Mouse (Mus musculus) heart, postnatal 14 days (tissue): ENCODE measurements around the gene Sppl2b. TPM values are rescaled to one million over a fixed set of nuclear protein-coding genes. Genes with fewer than 3 reads are reported as not detected.
A peak's percentile ranks its signal among the peaks of the same experiment; 100 is the strongest.
"Not testable (repeated sequence)": the region's sequence is repeated elsewhere in the genome, so short reads cannot be mapped to it uniquely, and the experiment has no call there.

ENCODE experiments used
- DNase-seq, 2 experiments: peaks; one replicate each; pipeline ENCODE4 v3.0.0; 2021 to 2022
- intact Hi-C: fragments of 180-260 bp; cut with DNase I; formaldehyde crosslinking; loops from one replicate; pipeline ENCODE4 v1.15.1; 2025
- total RNA-seq, 2 experiments: library from RNA; stranded (reverse); gene quantifications; 2 replicates each; pipeline ENCODE4 v1.2.3; 2021

Gene Sppl2b
- total RNA-seq, 2 experiments from 2014 or later: 26.6 to 28.5 TPM

- intact Hi-C loops: loop anchor here (2.0 to 5.0 kb wide), 2 partner anchors 56 to 175 kb away; no protein-coding TSS in a partner anchor
- DNase-seq: no peak
Observed at GRCm38 (mm10) chr10:80822528-80822927, 32.5 kb upstream of the Sppl2b start.

GRCm38 (mm10) chr10:80823316-80823715 lies 31.8 kb upstream of the Sppl2b start:
- intact Hi-C loops: loop anchor here (2.0 to 5.0 kb wide), 2 partner anchors 55 to 174 kb away; no protein-coding TSS in a partner anchor
- no peak for DNase-seq

GRCm38 (mm10) chr10:80823847-80824643 lies 31.0 kb upstream of the Sppl2b start:
- intact Hi-C loops: loop anchor here (2.0 to 5.0 kb wide), 2 partner anchors 55 to 173 kb away; no protein-coding TSS in a partner anchor

DNA sequence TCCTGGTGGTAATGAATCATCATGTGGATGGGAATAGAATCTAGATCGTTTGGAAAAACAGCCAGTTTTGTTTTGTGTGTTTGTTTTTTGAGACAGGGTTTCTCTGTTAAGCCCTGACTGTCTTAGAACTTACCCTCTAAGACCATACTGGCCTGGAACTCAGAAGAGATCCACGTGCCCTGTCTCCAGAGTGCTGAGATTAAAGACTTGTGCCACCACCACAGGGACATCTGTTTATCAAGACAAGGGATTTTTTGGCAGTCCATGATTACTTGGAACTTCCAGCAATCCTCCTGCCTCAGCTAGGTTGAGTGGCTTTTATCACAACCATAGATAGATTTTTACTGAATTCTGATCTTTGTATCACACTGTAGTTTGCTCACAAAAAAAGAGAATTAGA lies 30.2 kb upstream of the Sppl2b start:
- DNase-seq: no peak
- intact Hi-C loops: loop anchor here (5.0 kb wide), 1 partner anchor 172 kb away; no protein-coding TSS in a partner anchor

More at GRCm38 (mm10) chr10:80823847-80824643, 31.0 kb upstream of the Sppl2b start:
- no peak for DNase-seq

DNA sequence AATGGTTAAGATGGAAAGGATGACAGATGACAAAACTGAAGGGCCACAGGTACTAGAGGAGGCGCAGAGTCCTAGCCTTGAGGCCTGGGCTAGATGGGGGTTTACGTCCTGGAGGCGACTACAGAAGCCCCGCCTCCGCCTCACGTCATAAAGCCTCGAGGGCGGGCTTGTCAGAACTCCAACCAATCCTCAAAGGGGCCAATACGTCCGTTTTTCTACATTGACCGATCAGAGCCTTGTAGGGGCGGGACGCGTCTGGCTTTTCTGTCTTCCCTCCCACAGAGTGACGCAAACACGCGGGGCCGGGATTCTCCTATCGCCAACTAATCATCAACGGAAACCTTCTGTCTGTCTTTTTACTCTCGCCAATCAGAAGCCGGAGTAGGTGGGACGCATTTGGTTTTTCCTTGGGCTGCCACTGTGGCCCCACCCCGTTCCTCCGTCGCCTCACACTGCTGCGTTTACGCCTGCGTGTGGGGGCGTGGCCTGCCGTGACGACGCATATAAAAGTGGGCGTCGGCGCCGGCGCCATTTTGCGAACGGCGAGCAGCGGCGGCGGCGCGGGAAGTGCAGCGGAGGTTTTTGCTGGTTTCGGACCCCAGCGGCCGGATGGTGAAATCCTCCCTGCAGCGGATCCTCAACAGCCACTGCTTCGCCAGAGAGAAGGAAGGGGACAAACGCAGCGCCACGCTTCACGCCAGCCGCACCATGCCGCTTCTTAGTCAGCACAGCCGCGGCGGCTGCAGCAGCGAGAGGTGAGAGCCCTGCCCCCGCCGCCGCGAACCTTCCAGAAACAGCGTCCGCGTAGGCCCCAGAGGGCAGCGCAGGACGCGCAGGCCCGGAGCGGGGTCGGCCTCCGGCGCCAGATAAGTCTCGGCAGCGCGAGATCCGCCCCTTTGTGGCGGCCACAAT lies 28.7 kb upstream of the Sppl2b start, which contains the start of gene Oaz1:
Oaz1 (plus strand) TSS at position 506 of the 912 bp plus-strand sequence.
- peak; percentile 96 to 99 for DNase-seq
- intact Hi-C loops: no loop called here

DNA sequence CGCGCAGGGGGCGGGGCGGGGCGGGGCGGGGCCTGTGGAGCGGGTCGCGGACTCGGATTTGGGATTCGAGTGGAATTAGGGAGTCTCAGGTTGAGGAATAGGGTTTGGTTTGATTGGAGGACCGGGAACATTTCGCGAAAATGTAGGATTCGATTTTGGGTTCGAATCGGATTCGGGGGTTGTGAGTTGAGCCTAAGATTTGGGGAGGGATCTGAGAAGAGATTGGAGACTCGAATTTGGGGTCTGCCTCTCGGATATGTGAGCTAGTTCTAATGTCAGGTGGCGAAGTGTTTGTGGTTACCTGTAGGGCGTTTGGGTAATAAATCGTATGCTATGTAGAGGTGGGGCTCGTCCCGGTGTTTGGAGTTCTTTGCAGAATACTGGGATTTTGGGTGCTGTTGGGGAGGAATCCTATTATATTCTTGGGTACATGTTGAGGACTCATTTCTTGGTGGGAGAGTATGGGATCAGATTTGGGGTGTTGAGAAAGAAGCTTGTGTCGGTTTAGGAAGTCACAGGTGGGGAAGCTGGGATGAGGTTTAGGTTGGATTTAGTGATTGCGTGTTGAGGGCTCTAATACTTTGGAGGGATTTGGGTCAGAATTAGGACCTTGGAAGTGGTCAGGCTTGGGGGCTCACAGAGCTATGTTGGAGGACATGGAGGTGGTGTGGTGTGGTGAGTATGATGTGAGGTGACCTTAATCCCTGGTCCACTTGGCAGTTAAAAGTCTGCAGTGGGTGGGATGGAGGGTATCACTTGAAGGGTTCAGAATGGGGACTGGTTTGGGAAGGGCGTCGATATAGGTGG lies 27.8 kb upstream of the Sppl2b start:
- intact Hi-C loops: no loop called here
- no peak for DNase-seq

DNA sequence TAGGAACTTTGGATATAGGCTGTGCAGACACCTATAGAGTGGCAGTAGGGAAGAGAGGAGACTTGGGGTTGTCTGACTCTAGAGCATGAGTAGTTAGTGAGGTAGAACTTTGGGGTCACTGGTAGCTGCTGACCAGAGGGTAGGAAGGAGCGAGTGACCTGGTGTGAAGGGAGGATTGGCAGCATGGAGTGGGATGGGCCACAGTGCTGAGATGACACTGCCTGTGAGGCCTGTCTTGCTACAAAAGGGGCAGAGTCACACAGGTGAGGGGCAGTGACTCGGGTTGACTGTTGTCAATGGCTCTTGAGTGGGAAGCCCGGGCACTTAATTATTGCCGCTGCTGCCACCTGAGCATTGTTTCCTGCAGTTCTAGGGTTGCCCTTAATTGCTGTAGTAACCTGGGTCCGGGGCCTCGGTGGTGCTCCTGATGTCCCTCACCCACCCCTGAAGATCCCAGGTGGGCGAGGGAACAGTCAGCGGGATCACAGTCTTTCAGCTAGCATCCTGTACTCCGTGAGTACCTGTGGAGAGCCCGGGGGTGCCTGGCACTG lies 27.1 kb upstream of the Sppl2b start:
- intact Hi-C loops: no loop called here
- DNase-seq: no peak

DNA sequence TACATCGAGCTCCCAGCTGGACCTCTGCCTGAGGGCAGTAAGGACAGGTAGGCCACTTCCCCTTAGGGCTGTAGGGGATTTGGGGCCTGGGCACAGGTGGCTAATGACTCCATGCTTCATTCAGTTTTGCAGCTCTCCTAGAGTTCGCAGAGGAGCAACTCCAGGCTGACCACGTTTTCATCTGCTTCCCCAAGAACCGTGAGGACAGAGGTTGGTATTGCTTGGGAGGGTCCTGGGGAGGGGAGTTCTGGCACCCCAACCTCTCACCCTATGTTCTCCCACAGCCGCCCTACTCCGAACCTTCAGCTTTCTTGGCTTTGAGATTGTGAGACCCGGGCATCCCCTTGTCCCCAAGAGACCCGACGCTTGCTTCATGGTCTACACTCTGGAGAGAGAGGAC lies 26.5 kb upstream of the Sppl2b start:
- not testable (repeated sequence) for DNase-seq

DNA sequence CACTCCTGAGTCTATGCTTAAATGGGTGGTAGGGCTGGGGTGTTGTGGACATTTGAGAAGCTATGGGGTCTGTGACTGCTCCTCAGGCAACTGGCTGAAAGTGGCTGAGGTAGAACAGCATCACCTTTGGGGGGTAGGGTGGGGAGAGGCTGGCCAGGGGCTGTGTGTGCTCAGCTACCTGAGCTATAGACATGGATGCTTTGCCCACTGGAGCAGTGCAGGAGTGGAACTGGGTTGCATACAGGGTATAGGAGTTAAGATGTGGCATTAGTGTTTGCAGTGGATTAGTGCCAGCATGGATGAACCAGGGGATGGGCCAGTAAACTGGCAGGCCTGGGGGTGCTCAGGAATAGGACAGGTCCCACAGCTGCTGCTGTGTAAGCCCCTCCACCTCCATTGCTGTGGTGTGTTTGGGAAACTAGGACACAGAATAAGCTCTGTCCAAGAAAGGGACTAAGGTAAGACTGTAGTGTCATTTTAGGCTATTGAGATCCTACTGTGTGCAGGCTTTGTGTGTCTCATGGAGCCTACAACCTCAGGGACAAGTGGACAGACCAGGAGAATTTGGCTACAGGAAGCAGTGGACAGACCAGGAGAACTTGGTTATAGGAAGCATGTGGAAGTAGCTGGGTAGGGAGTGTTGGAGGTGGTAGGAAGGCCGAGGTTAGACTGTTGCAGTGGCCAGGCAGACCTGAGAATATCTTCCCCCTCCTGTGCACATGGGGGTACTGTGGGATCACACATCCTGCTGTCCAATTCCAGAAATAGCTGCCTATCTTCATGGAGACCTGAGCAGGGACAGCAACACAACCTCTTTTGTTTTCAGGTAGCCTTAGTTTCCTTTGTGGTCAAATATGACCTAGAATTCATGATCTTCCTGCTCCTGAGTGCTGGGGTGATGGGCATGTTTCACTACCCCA lies 25.5 kb upstream of the Sppl2b start:
- intact Hi-C loops: no loop called here
- DNase-seq: no peak

More for the DNA sequence above, 26.5 kb upstream of the Sppl2b start:
- intact Hi-C loops: not testable (repeated sequence)

GRCm38 (mm10) chr10:80831136-80831535 lies 23.9 kb upstream of the Sppl2b start:
- DNase-seq: peak; percentile 45 to 57
- intact Hi-C loops: no loop called here

DNA sequence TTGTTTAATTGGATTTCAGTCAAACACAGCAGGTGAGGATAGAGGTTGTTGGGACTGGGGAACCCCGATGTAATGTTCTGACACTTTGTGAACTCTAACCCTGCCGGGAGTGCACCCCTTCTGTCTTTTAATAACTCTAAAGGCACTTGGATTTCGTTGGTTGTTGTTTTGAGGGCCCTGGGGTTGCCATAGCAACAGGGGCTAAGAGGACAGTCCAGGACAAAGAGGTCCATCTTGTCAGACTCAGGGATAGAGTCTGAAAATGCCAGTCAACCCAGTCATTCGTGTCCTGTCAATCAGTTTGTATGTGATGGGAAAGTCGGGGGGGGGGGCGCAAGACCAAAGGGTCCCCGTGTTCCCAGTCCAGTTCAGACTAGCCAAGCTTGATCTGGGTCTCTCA lies 22.3 kb upstream of the Sppl2b start:
- intact Hi-C loops: loop anchor here (2.0 kb wide), 1 partner anchor 22 kb away; the partner anchor contains the start of genes Lsm7 and Sppl2b
- no peak for DNase-seq

- no peak for DNase-seq
- intact Hi-C loops: no loop called here
Observed at GRCm38 (mm10) chr10:80835617-80836016, 19.5 kb upstream of the Sppl2b start.

DNA sequence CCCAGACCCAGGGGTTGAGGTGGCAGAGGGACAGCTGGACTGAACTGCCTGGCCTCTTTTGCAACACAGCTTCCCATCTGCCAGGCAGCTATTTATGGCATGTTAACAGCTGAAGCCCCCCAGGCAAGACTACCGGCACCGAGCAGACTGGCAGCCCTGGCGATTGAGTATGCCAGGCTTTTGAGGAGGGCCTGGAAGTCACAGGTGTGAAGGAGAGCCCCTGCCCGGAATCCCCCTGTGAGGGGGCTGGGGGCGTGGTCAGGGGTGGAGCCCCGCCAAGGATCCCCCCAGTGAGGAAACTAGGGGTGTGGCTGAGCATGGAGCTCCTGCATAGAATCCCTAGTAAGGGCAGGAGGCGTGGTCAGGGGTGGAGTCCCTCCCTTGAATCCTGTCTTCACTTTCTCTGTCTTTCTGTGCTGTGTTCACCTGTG lies 18.1 kb upstream of the Sppl2b start:
- no peak for DNase-seq
- intact Hi-C loops: no loop called here

DNA sequence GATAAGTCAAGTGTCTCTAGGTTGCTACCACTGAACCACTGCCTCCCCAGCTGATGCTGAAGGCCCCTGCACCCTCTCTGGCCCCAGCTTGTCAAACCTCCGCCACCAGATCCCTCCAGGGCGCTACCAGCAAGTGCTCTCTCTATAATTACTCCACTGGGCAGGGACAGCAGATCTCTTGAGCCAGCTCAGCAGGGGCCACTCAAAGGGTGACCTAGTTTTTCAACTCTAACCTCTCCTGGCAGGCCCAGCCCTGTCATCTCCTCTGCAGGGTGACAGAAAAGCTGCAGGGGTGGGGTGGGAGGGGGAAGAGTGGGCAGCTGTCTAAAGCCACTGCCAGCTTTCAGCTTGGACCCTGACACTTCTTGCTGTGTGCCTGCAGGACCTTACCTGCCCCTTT lies 17.2 kb upstream of the Sppl2b start:
- DNase-seq: peak; percentile 35 to 51
- intact Hi-C loops: no loop called here

DNA sequence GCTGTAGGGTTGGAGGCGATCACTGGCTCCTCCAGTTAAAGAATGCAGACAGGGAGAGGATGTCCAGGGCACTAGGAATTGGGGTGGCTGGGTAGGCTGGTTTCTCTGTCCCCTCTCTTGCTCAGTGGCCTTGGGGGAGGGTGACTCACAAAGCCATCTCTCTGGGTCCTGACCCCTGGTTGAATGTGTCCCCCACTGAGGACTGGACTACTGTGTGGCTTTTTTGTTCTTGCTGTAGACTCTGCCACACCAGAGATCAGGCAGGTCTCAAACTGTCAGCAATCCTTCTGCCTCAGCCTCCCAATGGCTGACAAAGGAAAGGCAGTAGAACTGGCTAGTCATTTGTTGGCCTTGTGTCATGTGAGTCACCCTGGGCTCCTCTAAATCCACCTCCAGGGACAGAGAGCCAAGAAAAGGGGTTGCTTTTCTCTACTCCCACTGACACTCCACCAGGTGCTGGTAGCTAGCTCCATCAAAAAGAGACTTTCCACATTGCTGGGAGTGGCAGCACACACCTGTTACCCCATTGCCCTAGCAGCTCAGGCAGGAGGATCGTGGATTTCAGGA lies 16.6 kb upstream of the Sppl2b start:
- intact Hi-C loops: no loop called here
- DNase-seq: no peak

GRCm38 (mm10) chr10:80839848-80840247 lies 15.2 kb upstream of the Sppl2b start:
- intact Hi-C loops: no loop called here
- DNase-seq: no peak

- intact Hi-C loops: no loop called here
- no peak for DNase-seq
Observed at GRCm38 (mm10) chr10:80841685-80842084, 13.4 kb upstream of the Sppl2b start.

DNA sequence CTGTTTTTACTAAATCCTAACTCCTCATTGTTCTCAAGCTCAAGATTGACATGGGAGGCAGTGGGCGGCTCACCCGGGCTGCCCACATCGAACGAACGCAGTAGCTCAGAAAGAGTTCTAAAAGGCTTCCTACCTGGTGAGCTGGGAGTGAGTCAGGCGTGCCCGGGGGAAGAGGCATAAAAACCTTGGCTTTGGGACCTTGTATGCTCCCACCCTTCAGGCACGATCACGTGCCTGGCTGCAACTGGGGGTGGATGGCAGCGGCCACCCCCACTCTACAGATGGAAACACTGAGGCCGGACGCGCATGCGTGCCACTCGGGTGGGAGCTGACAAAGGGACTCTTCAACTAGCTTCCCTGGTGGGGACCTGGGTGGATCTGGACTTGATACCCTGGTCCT lies 12.7 kb upstream of the Sppl2b start:
- no peak for DNase-seq
- intact Hi-C loops: no loop called here
